Comparison of ENCODE assay signal across 16 mouse cellular contexts in the genomic region with DNA sequence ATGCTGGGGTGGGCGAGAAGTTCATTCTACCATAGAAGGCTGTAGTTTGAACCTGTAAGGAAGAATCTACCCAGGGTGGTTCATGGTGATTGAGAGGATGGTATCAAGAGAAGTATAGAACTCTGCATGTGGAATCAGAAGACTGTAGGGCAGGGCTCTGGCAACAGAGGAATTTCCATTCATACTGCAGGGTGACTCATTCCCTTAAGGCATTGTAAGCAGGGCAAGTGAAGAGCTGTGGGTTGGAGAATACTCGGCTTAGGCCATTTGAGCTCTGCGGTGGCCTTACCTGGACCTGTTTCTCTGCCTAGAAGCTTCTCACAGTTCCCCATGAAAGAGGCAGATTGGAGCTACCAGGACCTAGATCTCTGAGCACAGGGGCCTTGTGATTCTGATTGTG.
"Had no signal": no experiment of that assay in that cellular context is flagged by ENCODE, and none has a peak within 500 bp of the region (broad histone marks: within the 10 kb centered on the region; RNA-seq: fewer than 3 reads in every experiment).

No protein-coding gene starts in this region.

- ATAC-seq: midbrain, embryonic 16.5 days had no signal

- H3K4me2 ChIP-seq: limb, embryonic 12.5 days; neural tube, embryonic 13.5 days had no signal

- H3K4me3 ChIP-seq: layer of hippocampus, adult 2 months; limb, embryonic 12.5 days; midbrain, embryonic 10.5 days; neural tube, embryonic 13.5 days had no signal

- H3K27ac ChIP-seq: layer of hippocampus, adult 2 months; limb, embryonic 12.5 days; liver, embryonic 14.5 days; midbrain, embryonic 10.5 days; neural tube, embryonic 13.5 days had no signal

- H3K36me3 ChIP-seq: limb, embryonic 12.5 days; midbrain, embryonic 10.5 days; neural tube, embryonic 13.5 days had no signal

- H3K27me3 ChIP-seq: limb, embryonic 12.5 days; neural tube, embryonic 13.5 days had no signal

- DNase-seq: kidney, adult 8-10 months; kidney, postnatal 25 days; liver; lung, adult 2 months; lung, postnatal 10 days; lung, postnatal 4 days; retina, postnatal 1 day; right cerebral cortex, postnatal 14 days; thymus, adult 2 months; thymus, postnatal 25 days had no signal

- H3K4me1 ChIP-seq: limb, embryonic 12.5 days; midbrain, embryonic 10.5 days; neural tube, embryonic 13.5 days had no signal

- H3K9me3 ChIP-seq: limb, embryonic 12.5 days; midbrain, embryonic 10.5 days; neural tube, embryonic 13.5 days had no signal

- H3K9ac ChIP-seq: limb, embryonic 12.5 days; liver, embryonic 14.5 days; neural tube, embryonic 13.5 days had no signal
